Mouse (Mus musculus) MEL (cell line): Measurements from ENCODE around the gene Lipm. TPM values are rescaled to one million over a fixed set of nuclear protein-coding genes. Genes with fewer than 3 reads are reported as not detected.

Experiments
- DNase-seq: peaks from one replicate; pipeline ENCODE4 v3.0.0; 2011; ENCODE audit warnings: low read depth, low spot score
- H3K27ac ChIP-seq: 2 replicates; pipeline ENCODE4 v1.5.1; 2012; ENCODE audit warnings: low read depth, mild to moderate bottlenecking, control low read depth, low read length, moderate library complexity; ENCODE audit not compliant: control insufficient read depth
- H3K27me3 ChIP-seq, 2 experiments: fragments of 150-350 bp in 1 of 2; sonication (generic) in 1 of 2; 2 replicates each; pipeline ENCODE4 v1.6.1; 2012; ENCODE audit warnings: low read length in 2 of 2, mild to moderate bottlenecking in 2 of 2, improper control_type of control experiment in 1 of 2, moderate library complexity in 1 of 2; ENCODE audit not compliant: insufficient read depth in 2 of 2, control insufficient read depth in 1 of 2
- H3K36me3 ChIP-seq, 2 experiments: 2 replicates each; pipeline ENCODE4 v1.6.1; 2012 to 2014; ENCODE audit warnings: low read length in 2 of 2, improper control_type of control experiment in 1 of 2, inconsistent platforms in 1 of 2, mild to moderate bottlenecking in 1 of 2; ENCODE audit not compliant: insufficient read depth in 2 of 2, control insufficient read depth in 1 of 2
- H3K4me1 ChIP-seq, 2 experiments: fragments of 150-350 bp in 1 of 2; sonication (generic) in 1 of 2; 2 replicates each; pipeline ENCODE4 v1.6.1; 2012; ENCODE audit warnings: low read length in 2 of 2, improper control_type of control experiment in 1 of 2, mild to moderate bottlenecking in 1 of 2; ENCODE audit not compliant: insufficient read depth in 2 of 2, control insufficient read depth in 1 of 2
- H3K4me3 ChIP-seq, 2 experiments: fragments of 150-350 bp in 1 of 2; sonication (generic) in 1 of 2; 2 replicates each; pipeline ENCODE4 v1.5.1; 2012; ENCODE audit warnings: low read depth in 2 of 2, low read length in 2 of 2, mild to moderate bottlenecking in 2 of 2, moderate library complexity in 2 of 2, control low read depth in 1 of 2, improper control_type of control experiment in 1 of 2; ENCODE audit not compliant: control insufficient read depth in 1 of 2, insufficient read depth in 1 of 2
- H3K79me2 ChIP-seq: 2 replicates; pipeline ENCODE4 v1.6.1; 2012; ENCODE audit warnings: mild to moderate bottlenecking, low read length, moderate library complexity; ENCODE audit not compliant: control insufficient read depth, poor library complexity, insufficient read depth
- H3K9ac ChIP-seq: 2 replicates; pipeline ENCODE4 v1.6.1; 2012; ENCODE audit warnings: low read depth, mild to moderate bottlenecking, control low read depth, low read length, moderate library complexity; ENCODE audit not compliant: control insufficient read depth, poor library complexity, severe bottlenecking
- H3K9me3 ChIP-seq: fragments of 150-350 bp; sonication (generic); replicated peaks from 2 replicates; pipeline ENCODE4 v1.6.1; 2012; ENCODE audit warnings: mild to moderate bottlenecking, low read length, improper control_type of control experiment, moderate library complexity; ENCODE audit not compliant: insufficient read depth
- BHLHE40 ChIP-seq: IDR thresholded peaks from 2 replicates; pipeline ENCODE4 v1.6.1; 2012; ENCODE audit warnings: low read depth, mild to moderate bottlenecking, inconsistent platforms, low read length, improper control_type of control experiment, borderline replicate concordance
- CTCF ChIP-seq, 3 experiments: IDR thresholded peaks in 2 of 3; conservative IDR thresholded peaks in 1 of 3; 2 replicates each; pipeline ENCODE4 v1.5.1; 2011 to 2012; ENCODE audit warnings: low read length in 3 of 3, low read depth in 2 of 3, mild to moderate bottlenecking in 2 of 3, improper control_type of control experiment in 1 of 3, inconsistent platforms in 1 of 3, mixed read lengths in 1 of 3, moderate library complexity in 1 of 3; ENCODE audit not compliant: control insufficient read depth in 1 of 3, insufficient read depth in 1 of 3, poor library complexity in 1 of 3, severe bottlenecking in 1 of 3
- E2F4 ChIP-seq: IDR thresholded peaks from 2 replicates; pipeline ENCODE4 v1.6.1; 2011; ENCODE audit warnings: low read depth, low read length, improper control_type of control experiment, borderline replicate concordance
- GABPA ChIP-seq: IDR thresholded peaks from 2 replicates; pipeline ENCODE4 v1.6.1; 2012; ENCODE audit warnings: low read depth, mild to moderate bottlenecking, inconsistent platforms, low read length, improper control_type of control experiment, moderate library complexity
- JUND ChIP-seq: IDR thresholded peaks from 2 replicates; pipeline ENCODE4 v1.6.1; 2011; ENCODE audit warnings: low read depth, mild to moderate bottlenecking, improper control_type of control experiment, low read length
- MAFK ChIP-seq: IDR thresholded peaks from 2 replicates; pipeline ENCODE4 v1.6.1; 2011; ENCODE audit warnings: low read depth, mild to moderate bottlenecking, low read length, improper control_type of control experiment, borderline replicate concordance
- NELFE ChIP-seq: IDR thresholded peaks from 2 replicates; pipeline ENCODE4 v1.6.1; 2011; ENCODE audit warnings: low read depth, low read length, improper control_type of control experiment
- POLR2AphosphoS5 ChIP-seq: IDR thresholded peaks from 2 replicates; pipeline ENCODE4 v1.6.1; 2012; ENCODE audit warnings: low read depth, borderline replicate concordance, mild to moderate bottlenecking, inconsistent platforms, low read length, moderate library complexity, mixed read lengths
- RAD21 ChIP-seq: IDR thresholded peaks from 2 replicates; pipeline ENCODE4 v1.6.1; 2011; ENCODE audit warnings: mild to moderate bottlenecking, low read depth, low read length, improper control_type of control experiment
- RCOR1 ChIP-seq: IDR thresholded peaks from 2 replicates; pipeline ENCODE4 v1.6.1; 2012; ENCODE audit warnings: low read depth, mild to moderate bottlenecking, inconsistent platforms, low read length, improper control_type of control experiment
- USF1 ChIP-seq: IDR thresholded peaks from 2 replicates; pipeline ENCODE4 v1.6.1; 2014; ENCODE audit warnings: low read depth, mild to moderate bottlenecking, inconsistent platforms, low read length, improper control_type of control experiment, moderate library complexity
- ZC3H11A ChIP-seq: IDR thresholded peaks from 2 replicates; pipeline ENCODE4 v1.6.1; 2012; ENCODE audit warnings: low read depth, mild to moderate bottlenecking, inconsistent platforms, low read length, improper control_type of control experiment
- ZMIZ1 ChIP-seq: IDR thresholded peaks from 2 replicates; pipeline ENCODE4 v1.6.1; 2012; ENCODE audit warnings: low read depth, mild to moderate bottlenecking, inconsistent platforms, low read length, improper control_type of control experiment, moderate library complexity
- polyA plus RNA-seq, 2 experiments: library from polyadenylated mRNA; stranded (reverse) in 1 of 2; unstranded in 1 of 2; fragments of >175 nt in 1 of 2; fragments of >200 nt in 1 of 2; gene quantifications; 2 replicates each; pipeline versions ENCODE4 v1.2.1 to v1.2.4; 2012; ENCODE audit warnings: low replicate concordance in 2 of 2, low read depth in 1 of 2; ENCODE audit not compliant: insufficient read length in 2 of 2, insufficient read depth in 1 of 2, missing spikeins in 1 of 2
- total RNA-seq: library from RNA; depleted of rRNA; stranded (reverse); fragments of 300-350 nt; gene quantifications from 2 replicates; pipeline ENCODE4 v1.2.3, GENCODE M21; 2012

Gene Lipm
- total and polyA plus RNA-seq, 3 experiments = not detected

GRCm38 (mm10) chr19:34120107-34120731, 19.5 kb downstream of the Lipm start:
- no peak overlapping the region for H3K4me3 ChIP-seq
- H3K79me2 ChIP-seq = no peaks in the 10 kb centered on the region
- no peak for TF ChIP-seq ZC3H11A
- TF ChIP-seq NELFE = no peak
- no peak overlapping the region for H3K9ac ChIP-seq
- H3K27ac ChIP-seq = no peak overlapping the region
- no peaks in the 10 kb centered on the region for H3K4me1 ChIP-seq
- no peaks in the 10 kb centered on the region for H3K9me3 ChIP-seq
- H3K27me3 ChIP-seq = no peaks in the 10 kb centered on the region; a peak in 1 of 4 replicates
- no peak for DNase-seq
- no peaks in the 10 kb centered on the region for H3K36me3 ChIP-seq

GRCm38 (mm10) chr19:34138720-34139430, 38.1 kb downstream of the Lipm start:
- Histone ChIP-seq H3K9me3 (no peaks in the 10 kb centered on the region), H3K36me3 (no peaks in the 10 kb centered on the region), H3K4me1 (no peaks in the 10 kb centered on the region), H3K9ac (no peak overlapping the region), H3K4me3 (no peak overlapping the region), H3K79me2 (no peaks in the 10 kb centered on the region), H3K27ac (no peak overlapping the region), H3K27me3 (no peaks in the 10 kb centered on the region)
- TF ChIP-seq E2F4 = no peak
- TF ChIP-seq CTCF (IDR thresholded peaks at IDR 0.05 in 2 of 3, conservative IDR thresholded peaks at IDR 0.05 in 1 of 3; ENCODE audit: control insufficient read depth in 1 of 3, insufficient read depth in 1 of 3, low read depth in 2 of 3, low read length in 3 of 3, poor library complexity in 1 of 3, severe bottlenecking in 1 of 3) = no peak
- no peak for TF ChIP-seq GABPA
- no peak for TF ChIP-seq MAFK
- no peak for TF ChIP-seq RAD21
- no peak for TF ChIP-seq BHLHE40
- TF ChIP-seq USF1 = no peak
- TF ChIP-seq JUND = no peak
- no peak for TF ChIP-seq RCOR1
- TF ChIP-seq ZMIZ1 = no peak
- no peak for TF ChIP-seq POLR2AphosphoS5
- no peak for TF ChIP-seq ZC3H11A
- DNase-seq = no peak
